Mouse (Mus musculus) gastrocnemius, postnatal 10 days (tissue): ENCODE results near the gene Rbck1. TPM values are rescaled to one million over a fixed set of nuclear protein-coding genes. Genes with fewer than 3 reads are reported as not detected.
A peak's percentile ranks its signal among the peaks of the same experiment; 100 is the strongest.
"Not testable (repeated sequence)": the region's sequence is repeated elsewhere in the genome, so short reads cannot be mapped to it uniquely, and the experiment has no call there.

Experiments used
- DNase-seq: peaks from one replicate; pipeline ENCODE4 v3.0.0; 2021; ENCODE audit warnings: mixed read lengths
- total RNA-seq, 2 experiments: library from RNA; stranded (reverse); gene quantifications; 2 replicates each; pipeline ENCODE4 v1.2.3; 2021

Gene Rbck1
- total RNA-seq, 2 experiments from 2014 or later: 40.7 to 48.6 TPM

- DNase-seq: no peak
Measured at GRCm38 (mm10) chr2:152302862-152303261, 29.6 kb downstream of the Rbck1 start.

GRCm38 (mm10) chr2:152294541-152294940 lies 37.9 kb downstream of the Rbck1 start:
- no peak for DNase-seq

- DNase-seq: peak; percentile 88
Measured at GRCm38 (mm10) chr2:152293727-152294475, 38.6 kb downstream of the Rbck1 start, which contains the start of gene Tbc1d20. Gene Tbc1d20, plus strand, starts transcription at chr2:152293828.

GRCm38 (mm10) chr2:152293179-152293726 lies 39.2 kb downstream of the Rbck1 start:
- DNase-seq: no peak

GRCm38 (mm10) chr2:152292475-152292874 lies 40.0 kb downstream of the Rbck1 start:
- no peak for DNase-seq

- not testable (repeated sequence) for DNase-seq
Measured at GRCm38 (mm10) chr2:152289623-152290022, 42.8 kb downstream of the Rbck1 start.

- no peak for DNase-seq
Measured at GRCm38 (mm10) chr2:152288046-152288445, 44.4 kb downstream of the Rbck1 start.

GRCm38 (mm10) chr2:152287560-152287959 lies 44.9 kb downstream of the Rbck1 start:
- no peak for DNase-seq

GRCm38 (mm10) chr2:152281407-152281806 lies 51.0 kb downstream of the Rbck1 start:
- peak; percentile 10 for DNase-seq

GRCm38 (mm10) chr2:152273639-152274038 lies 58.8 kb downstream of the Rbck1 start:
- no peak for DNase-seq

Other genes starting within 250 kb of the Rbck1 start
- gene Srxn1, start 227.1 kb downstream of the Rbck1 start, total RNA-seq: 10 to 100 TPM in 1 of 2 experiments, 1 to 10 TPM in 1; 8.7 to 14.7 TPM
- gene Tcf15, start 189.1 kb downstream of the Rbck1 start, total RNA-seq: 10 to 100 TPM; 17.4 to 22.4 TPM
- 10 to 100 TPM; 77.9 to 80.9 TPM for gene Csnk2a1, start 105.8 kb downstream of the Rbck1 start, total RNA-seq
- gene Tbc1d20, start 38.8 kb downstream of the Rbck1 start, total RNA-seq: 10 to 100 TPM; 36.9 to 41.9 TPM
- 1 to 10 TPM; 1.3 to 1.5 TPM for gene Trib3, start 11.4 kb upstream of the Rbck1 start, total RNA-seq
- gene Nrsn2, start 44.0 kb upstream of the Rbck1 start, total RNA-seq: under 1 TPM in 1 of 2 experiments, not detected in 1; 0.18 TPM
- gene Sox12, start 65.4 kb upstream of the Rbck1 start, total RNA-seq: 1 to 10 TPM; 6.7 to 9.4 TPM
- 1 to 10 TPM; 4.7 to 5.6 TPM for gene Zcchc3, start 82.4 kb upstream of the Rbck1 start, total RNA-seq
- gene 6820408C15Rik, start 82.9 kb upstream of the Rbck1 start, total RNA-seq: not detected
- gene Defb23, start 132.0 kb upstream of the Rbck1 start, total RNA-seq: not detected
- not detected for gene Defb20, start 144.4 kb upstream of the Rbck1 start, total RNA-seq
- not detected for gene Defb22, start 157.5 kb upstream of the Rbck1 start, total RNA-seq
- not detected for gene Defb26, start 179.0 kb upstream of the Rbck1 start, total RNA-seq
- gene Defb28, start 185.6 kb upstream of the Rbck1 start, total RNA-seq: not detected
- not detected for gene Defb29, start 207.4 kb upstream of the Rbck1 start, total RNA-seq
- not detected for gene Gm17416, start 236.7 kb upstream of the Rbck1 start, total RNA-seq
- not detected for gene Defb21, start 240.1 kb upstream of the Rbck1 start, total RNA-seq
- not detected for gene Defb19, start 247.7 kb upstream of the Rbck1 start, total RNA-seq